Mouse (Mus musculus) lung, postnatal 36 days (tissue): Measurements from ENCODE around the gene Taf5l.
"Not testable (repeated sequence)": the region's sequence is repeated elsewhere in the genome, so short reads cannot be mapped to it uniquely, and the experiment has no call there.

Experiments
- DNase-seq: peaks from one replicate; pipeline ENCODE4 v3.0.0; 2022; ENCODE audit warnings: mixed read lengths

Taf5l gene

GRCm38 (mm10) chr8:124011989-124012586, 9.1 kb downstream of the Taf5l start:
- DNase-seq = no peak

DNA sequence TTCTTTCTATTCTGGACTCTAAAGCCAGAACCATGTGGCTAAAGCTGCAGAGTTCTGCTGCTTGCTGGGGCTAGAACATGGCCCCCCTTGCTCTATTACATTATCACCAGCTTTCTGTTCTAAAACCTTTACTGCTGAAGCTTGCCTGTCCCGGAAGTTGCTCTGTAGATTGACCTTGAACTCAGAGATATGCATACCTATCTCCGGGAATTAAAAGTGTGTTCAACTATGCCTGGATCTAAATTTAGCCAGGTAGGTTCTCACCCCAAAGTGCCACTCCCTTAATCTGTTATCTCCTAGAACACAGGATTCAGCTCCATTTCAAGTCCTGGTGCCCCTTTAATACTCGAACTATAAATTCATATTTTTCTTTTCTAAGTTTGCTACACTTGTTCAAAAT, 9.6 kb downstream of the Taf5l start:
- DNase-seq = no peak

- no peak for DNase-seq
These were observed 13.4 kb downstream of the Taf5l start for GRCm38 (mm10) chr8:124007829-124008228.

GRCm38 (mm10) chr8:124002546-124003108, 18.6 kb downstream of the Taf5l start:
- DNase-seq = no peak

- DNase-seq = no peak
These were observed 21.6 kb downstream of the Taf5l start for GRCm38 (mm10) chr8:123999568-123999967.

GRCm38 (mm10) chr8:123993997-123994396, 27.2 kb downstream of the Taf5l start:
- DNase-seq = peak; percentile 40

GRCm38 (mm10) chr8:123993597-123993996, 27.6 kb downstream of the Taf5l start:
- DNase-seq = peak; percentile 18

GRCm38 (mm10) chr8:123992587-123992986, 28.6 kb downstream of the Taf5l start:
- peak; percentile 32 for DNase-seq

GRCm38 (mm10) chr8:123990277-123991049, 30.7 kb downstream of the Taf5l start:
- no peak for DNase-seq

DNA sequence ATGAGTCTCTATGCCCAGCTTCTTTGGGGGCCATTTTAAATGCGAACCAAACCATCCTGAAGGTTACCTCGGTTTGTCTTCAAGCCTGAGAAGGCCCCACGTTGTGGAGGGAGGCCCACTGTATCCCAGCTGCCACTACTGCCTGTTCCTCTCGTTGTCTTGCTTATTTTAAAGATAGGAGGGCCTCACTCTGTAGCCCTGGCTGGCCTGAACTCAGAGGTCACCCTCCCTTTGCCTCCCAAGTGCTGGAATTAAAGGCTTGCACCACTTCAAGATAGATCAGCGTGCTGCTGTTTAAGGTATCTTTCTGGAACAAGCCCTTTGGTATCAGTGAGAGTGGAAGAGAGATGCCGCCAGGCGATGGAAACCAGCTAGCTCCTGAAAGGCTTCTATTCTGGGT, 32.1 kb downstream of the Taf5l start:
- no peak for DNase-seq

DNA sequence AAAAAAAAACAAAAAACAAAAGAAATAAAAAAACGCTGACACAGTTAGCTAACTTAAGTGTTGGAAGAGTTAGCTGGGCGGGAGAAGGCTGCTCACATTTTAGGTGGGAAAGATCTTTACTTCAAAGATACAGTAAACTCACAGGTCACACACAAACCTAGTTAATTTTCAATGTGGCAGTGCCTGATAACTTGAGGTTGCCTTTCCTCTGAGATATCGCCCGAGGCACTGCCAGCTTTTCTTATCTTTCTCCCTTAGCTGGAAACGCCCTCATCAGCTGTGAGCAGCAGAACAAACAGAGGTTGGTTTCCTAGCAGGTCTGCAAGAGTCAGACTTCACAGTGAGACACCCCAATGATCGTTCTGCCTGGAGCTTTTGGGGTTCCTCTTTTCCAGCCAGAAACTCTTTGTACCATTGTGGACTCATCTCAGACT, 32.6 kb downstream of the Taf5l start:
- DNase-seq = peak; percentile 38

GRCm38 (mm10) chr8:123982826-123983400, 38.3 kb downstream of the Taf5l start, which contains the start of gene Abcb10:
Gene Abcb10 (minus strand): TSS chr8:123983122.
- peak; percentile 94 for DNase-seq

DNA sequence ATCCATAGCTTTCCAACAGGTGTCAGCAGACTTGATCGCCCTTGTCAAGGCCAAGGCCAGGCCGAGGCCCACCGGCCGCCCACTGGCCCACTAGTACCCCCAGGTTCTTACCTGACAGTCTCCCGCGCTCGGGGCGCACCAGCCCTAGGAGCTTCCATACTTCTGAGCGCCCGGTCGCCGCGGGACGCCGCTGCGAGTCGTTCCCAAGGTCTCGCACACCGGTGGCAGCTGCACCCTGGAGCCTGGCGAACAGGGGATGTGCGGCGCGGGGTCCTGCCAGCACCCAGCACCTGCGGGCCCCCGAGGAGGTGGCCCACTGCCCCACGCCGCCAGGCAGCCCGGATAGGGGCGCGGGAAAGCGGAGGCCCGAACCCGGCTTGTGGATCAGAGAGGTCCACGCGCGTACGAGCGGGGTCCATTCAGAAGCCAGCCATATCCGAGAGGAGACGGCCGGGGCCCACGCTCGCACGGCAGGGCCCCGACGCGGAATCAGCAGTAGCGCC, 38.9 kb downstream of the Taf5l start:
- no peak for DNase-seq

DNA sequence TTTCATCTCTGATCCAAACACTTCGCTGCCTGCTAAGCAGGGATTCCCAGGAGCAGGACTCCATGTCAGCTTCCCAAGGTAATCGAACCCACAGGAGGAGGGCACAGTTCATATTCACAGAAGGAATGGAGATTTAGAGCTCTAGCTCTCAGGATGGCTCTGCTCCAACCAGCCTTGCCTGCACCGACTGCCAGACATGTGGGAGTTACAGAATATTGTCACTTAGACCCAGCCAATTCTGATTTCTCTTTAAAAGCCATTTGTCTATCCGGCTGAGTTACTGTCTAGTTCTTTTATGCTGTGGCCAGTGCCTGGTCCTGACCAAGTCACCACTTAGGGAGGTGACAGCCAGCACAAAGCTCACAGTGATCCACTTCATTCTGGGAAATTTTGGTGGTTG, 39.5 kb downstream of the Taf5l start:
- no peak for DNase-seq

DNA sequence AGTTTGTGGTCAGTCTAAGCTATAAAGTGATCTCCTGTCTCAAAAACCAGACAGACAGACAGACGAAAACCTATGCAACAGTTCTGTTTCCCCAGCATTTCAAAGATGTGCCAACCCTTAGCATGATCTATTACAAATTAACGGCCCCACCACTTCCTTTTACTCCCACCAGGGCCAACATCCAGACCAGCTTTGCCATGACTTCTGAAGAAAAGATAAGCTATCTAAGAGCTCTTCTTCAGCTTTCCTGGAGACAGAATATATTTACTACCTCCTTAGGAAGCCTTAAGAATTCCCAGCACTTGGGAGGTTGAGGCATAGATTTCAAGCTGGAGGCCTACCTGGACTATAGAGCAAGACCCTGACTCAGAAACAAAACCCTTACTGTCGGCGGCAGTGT, 41.0 kb downstream of the Taf5l start:
- DNase-seq = no peak

DNA sequence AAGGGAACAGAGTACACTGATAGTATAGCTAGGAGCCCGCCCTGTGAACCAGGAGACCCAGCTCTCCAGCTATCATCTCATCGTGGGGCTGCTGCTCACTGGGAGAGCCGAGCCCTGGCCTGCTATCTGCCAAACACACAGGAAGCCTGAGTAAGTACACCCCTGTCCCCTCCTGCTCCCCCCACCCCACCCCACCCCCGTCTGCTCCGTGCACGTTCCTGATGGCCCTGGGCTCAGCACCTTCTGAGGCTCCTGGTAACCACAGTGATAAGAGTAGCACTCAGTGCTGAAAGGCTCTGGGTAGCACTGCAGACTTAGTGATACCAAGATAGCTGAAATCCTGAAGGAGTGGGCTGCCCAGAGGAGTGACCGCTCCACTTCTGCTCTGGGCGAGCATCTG, 42.3 kb downstream of the Taf5l start:
- no peak for DNase-seq

DNA sequence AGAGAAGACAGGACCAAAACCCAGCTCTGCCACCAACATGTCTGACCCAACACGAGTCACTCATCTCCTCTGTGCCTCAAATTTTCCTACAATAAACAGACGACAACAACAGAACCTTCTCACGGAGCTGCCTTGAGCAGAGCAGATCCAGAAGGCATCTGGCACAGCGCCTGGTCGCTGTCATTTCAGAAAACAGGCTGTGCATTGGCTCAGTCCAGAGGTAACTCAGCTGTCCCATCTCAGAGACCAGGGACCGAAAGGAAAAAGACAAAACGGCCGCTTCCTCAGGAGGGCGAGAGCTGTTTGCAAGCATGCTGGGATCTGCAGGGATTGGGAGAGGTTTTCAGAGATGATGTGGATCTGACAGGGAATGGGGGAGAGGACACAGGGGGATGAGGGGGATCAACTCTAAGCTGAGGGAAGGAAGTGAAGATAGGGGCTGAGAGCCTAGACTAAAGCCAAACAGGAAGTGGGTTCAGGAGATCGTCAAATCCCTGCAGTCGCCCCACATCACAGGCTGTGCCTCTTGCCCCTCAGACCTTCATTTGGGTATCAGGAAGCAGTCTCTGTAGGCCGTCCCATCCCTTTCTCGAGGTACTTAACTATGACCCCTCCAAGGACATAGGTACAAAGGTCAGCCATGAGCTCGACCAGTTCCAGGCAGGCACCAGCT, 42.9 kb downstream of the Taf5l start:
- DNase-seq = peak; percentile 50

DNA sequence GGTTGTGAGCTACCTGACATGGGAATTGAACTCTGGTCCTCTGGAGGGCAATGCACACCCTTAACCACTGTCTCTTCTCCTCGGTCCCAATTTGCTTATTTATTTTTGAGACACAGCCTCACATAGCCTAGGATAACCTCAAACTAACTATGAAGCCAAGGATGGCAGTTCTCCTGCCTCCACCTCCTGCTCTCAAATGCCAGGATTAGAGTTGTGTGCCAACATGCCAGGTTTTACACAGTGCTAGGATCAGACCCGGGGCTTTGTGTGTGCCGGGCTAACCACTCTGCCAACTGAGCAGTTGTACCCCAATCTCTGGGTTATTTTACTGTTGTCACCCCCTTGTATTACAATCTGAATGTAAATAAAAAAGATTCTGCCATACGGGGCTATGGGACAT, 43.7 kb downstream of the Taf5l start:
- no peak for DNase-seq

DNA sequence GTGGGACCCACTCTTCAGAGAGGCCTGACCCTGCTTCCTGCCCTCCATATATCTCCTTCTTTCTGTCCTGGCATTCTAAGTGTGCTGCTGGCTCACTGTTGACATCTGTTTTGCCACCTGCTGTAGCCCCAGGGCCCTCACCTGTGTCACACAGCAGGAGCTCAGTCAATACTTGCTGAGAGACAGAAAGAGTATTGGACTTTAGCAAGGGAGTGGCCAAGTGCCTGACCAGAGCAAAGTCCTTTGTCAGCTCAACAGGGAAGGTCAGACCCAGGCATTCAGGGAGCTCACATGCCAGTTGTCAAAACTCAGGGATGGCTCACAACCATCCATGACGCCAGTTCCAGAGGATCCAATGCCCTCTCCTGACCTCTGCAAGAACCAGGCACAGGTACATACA, 47.7 kb downstream of the Taf5l start:
- DNase-seq = no peak

DNA sequence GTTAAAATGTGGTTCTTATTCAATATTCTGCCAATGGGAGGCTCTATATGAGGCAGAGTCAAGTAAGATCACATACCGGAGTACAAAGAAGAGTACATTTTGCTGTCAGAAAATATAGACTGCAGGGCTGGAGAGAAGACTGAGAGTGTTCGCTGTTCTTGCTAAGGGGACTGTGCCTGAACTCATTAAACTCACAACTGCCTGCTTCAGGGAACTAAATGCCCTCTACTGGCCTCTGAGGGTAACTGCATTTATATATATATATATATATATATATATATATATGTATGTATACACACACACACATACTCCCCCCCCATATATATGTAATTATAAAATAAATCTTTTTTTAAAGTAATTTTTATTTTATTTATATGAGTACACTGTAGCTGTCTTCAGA, 54.3 kb downstream of the Taf5l start:
- no peak for DNase-seq

DNA sequence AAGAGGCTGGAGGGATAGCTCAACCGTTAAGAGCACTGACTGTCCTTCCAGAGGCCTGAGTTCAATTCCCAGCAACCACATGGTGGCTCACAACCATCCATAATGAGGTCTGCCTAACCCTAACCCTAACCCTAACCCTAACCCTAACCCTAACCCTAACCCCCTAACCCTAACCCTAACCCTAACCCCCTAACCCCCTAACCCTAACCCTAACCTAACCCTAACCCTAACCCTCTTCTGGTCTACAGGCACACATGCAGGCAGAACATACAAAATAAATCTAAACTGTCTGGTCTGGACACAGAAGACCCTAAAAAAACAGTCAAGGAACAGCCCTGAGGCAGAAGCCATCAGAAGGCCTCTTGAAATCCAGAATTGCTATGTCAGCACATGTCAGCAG, 59.8 kb downstream of the Taf5l start:
- DNase-seq = no peak

- not testable (repeated sequence) for DNase-seq
These were observed 60.6 kb downstream of the Taf5l start for GRCm38 (mm10) chr8:123960556-123960955.

- no peak for DNase-seq
These were observed 61.1 kb downstream of the Taf5l start for GRCm38 (mm10) chr8:123960056-123960455.
